Mouse (Mus musculus): ENCODE measurements around the gene Apela.

DNA sequence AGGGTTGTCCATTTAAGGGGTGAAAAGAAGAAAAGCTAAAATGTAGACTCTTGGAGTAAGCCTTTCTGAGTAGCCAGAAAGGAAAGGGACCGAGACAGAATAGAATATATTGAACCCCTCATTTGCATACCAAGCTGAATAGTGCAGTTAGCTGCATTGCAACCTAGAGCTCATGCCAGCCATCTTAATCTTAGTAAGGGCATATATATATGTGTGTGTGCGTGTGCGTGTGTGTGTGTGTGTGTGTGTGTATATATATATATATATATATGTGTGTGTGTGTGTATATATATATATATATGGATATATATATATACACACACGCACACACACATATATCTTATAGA lies 31.3 kb upstream of the Apela start:
- TF ChIP-seq EP300 (IDR thresholded peaks at IDR 0.05; ENCODE audit: low read depth) (no peak), CTCF (IDR thresholded peaks at IDR 0.05; ENCODE audit: low read depth) (no peak)

Measured in heart, postnatal 0 days (tissue).